Mouse (Mus musculus) MEL (cell line): ENCODE results near the gene Dgcr2. TPM values are rescaled to one million over a fixed set of nuclear protein-coding genes. Genes with fewer than 3 reads are reported as not detected.

Source experiments
- DNase-seq: peaks from one replicate; pipeline ENCODE4 v3.0.0; 2011; ENCODE audit warnings: low read depth, low spot score
- H3K27ac ChIP-seq: 2 replicates; pipeline ENCODE4 v1.5.1; 2012; ENCODE audit warnings: low read depth, mild to moderate bottlenecking, control low read depth, low read length, moderate library complexity; ENCODE audit not compliant: control insufficient read depth
- H3K27me3 ChIP-seq, 2 experiments: fragments of 150-350 bp in 1 of 2; sonication (generic) in 1 of 2; 2 replicates each; pipeline ENCODE4 v1.6.1; 2012; ENCODE audit warnings: low read length in 2 of 2, mild to moderate bottlenecking in 2 of 2, improper control_type of control experiment in 1 of 2, moderate library complexity in 1 of 2; ENCODE audit not compliant: insufficient read depth in 2 of 2, control insufficient read depth in 1 of 2
- H3K36me3 ChIP-seq, 2 experiments: 2 replicates each; pipeline ENCODE4 v1.6.1; 2012 to 2014; ENCODE audit warnings: low read length in 2 of 2, improper control_type of control experiment in 1 of 2, inconsistent platforms in 1 of 2, mild to moderate bottlenecking in 1 of 2; ENCODE audit not compliant: insufficient read depth in 2 of 2, control insufficient read depth in 1 of 2
- H3K4me1 ChIP-seq, 2 experiments: fragments of 150-350 bp in 1 of 2; sonication (generic) in 1 of 2; 2 replicates each; pipeline ENCODE4 v1.6.1; 2012; ENCODE audit warnings: low read length in 2 of 2, improper control_type of control experiment in 1 of 2, mild to moderate bottlenecking in 1 of 2; ENCODE audit not compliant: insufficient read depth in 2 of 2, control insufficient read depth in 1 of 2
- H3K4me3 ChIP-seq, 2 experiments: fragments of 150-350 bp in 1 of 2; sonication (generic) in 1 of 2; 2 replicates each; pipeline ENCODE4 v1.5.1; 2012; ENCODE audit warnings: low read depth in 2 of 2, low read length in 2 of 2, mild to moderate bottlenecking in 2 of 2, moderate library complexity in 2 of 2, control low read depth in 1 of 2, improper control_type of control experiment in 1 of 2; ENCODE audit not compliant: control insufficient read depth in 1 of 2, insufficient read depth in 1 of 2
- H3K79me2 ChIP-seq: 2 replicates; pipeline ENCODE4 v1.6.1; 2012; ENCODE audit warnings: mild to moderate bottlenecking, low read length, moderate library complexity; ENCODE audit not compliant: control insufficient read depth, poor library complexity, insufficient read depth
- H3K9ac ChIP-seq: 2 replicates; pipeline ENCODE4 v1.6.1; 2012; ENCODE audit warnings: low read depth, mild to moderate bottlenecking, control low read depth, low read length, moderate library complexity; ENCODE audit not compliant: control insufficient read depth, poor library complexity, severe bottlenecking
- H3K9me3 ChIP-seq: fragments of 150-350 bp; sonication (generic); replicated peaks from 2 replicates; pipeline ENCODE4 v1.6.1; 2012; ENCODE audit warnings: mild to moderate bottlenecking, low read length, improper control_type of control experiment, moderate library complexity; ENCODE audit not compliant: insufficient read depth
- BHLHE40 ChIP-seq: IDR thresholded peaks from 2 replicates; pipeline ENCODE4 v1.6.1; 2012; ENCODE audit warnings: low read depth, mild to moderate bottlenecking, inconsistent platforms, low read length, improper control_type of control experiment, borderline replicate concordance
- CHD1 ChIP-seq: IDR thresholded peaks from 2 replicates; pipeline ENCODE4 v1.6.1; 2012; ENCODE audit warnings: low read depth, mild to moderate bottlenecking, inconsistent platforms, low read length, improper control_type of control experiment
- CHD2 ChIP-seq: IDR thresholded peaks from 2 replicates; pipeline ENCODE4 v1.6.1; 2011; ENCODE audit warnings: low read length, improper control_type of control experiment
- E2F4 ChIP-seq: IDR thresholded peaks from 2 replicates; pipeline ENCODE4 v1.6.1; 2011; ENCODE audit warnings: low read depth, low read length, improper control_type of control experiment, borderline replicate concordance
- EP300 ChIP-seq, 2 experiments: IDR thresholded peaks; 2 replicates each; pipeline ENCODE4 v1.6.1; 2011; ENCODE audit warnings: improper control_type of control experiment in 2 of 2, low read length in 2 of 2, low read depth in 1 of 2, mild to moderate bottlenecking in 1 of 2
- GABPA ChIP-seq: IDR thresholded peaks from 2 replicates; pipeline ENCODE4 v1.6.1; 2012; ENCODE audit warnings: low read depth, mild to moderate bottlenecking, inconsistent platforms, low read length, improper control_type of control experiment, moderate library complexity
- GATA1 ChIP-seq: IDR thresholded peaks from 2 replicates; pipeline ENCODE4 v1.6.1; 2011; ENCODE audit warnings: low read depth, low read length, improper control_type of control experiment
- JUND ChIP-seq: IDR thresholded peaks from 2 replicates; pipeline ENCODE4 v1.6.1; 2011; ENCODE audit warnings: low read depth, mild to moderate bottlenecking, improper control_type of control experiment, low read length
- MAFK ChIP-seq: IDR thresholded peaks from 2 replicates; pipeline ENCODE4 v1.6.1; 2011; ENCODE audit warnings: low read depth, mild to moderate bottlenecking, low read length, improper control_type of control experiment, borderline replicate concordance
- MAX ChIP-seq: IDR thresholded peaks from 2 replicates; pipeline ENCODE4 v1.6.1; 2011; ENCODE audit warnings: low read length, improper control_type of control experiment
- MEF2A ChIP-seq: IDR thresholded peaks from 2 replicates; pipeline ENCODE4 v1.6.1; 2014; ENCODE audit warnings: low read depth, mild to moderate bottlenecking, inconsistent platforms, low read length, improper control_type of control experiment; ENCODE audit not compliant: poor library complexity, insufficient replicate concordance, severe bottlenecking; ENCODE audit errors: extremely low read depth
- MXI1 ChIP-seq: IDR thresholded peaks from 2 replicates; pipeline ENCODE4 v1.6.1; 2011; ENCODE audit warnings: mild to moderate bottlenecking, low read depth, low read length, improper control_type of control experiment
- MYB ChIP-seq: IDR thresholded peaks from 2 replicates; pipeline ENCODE4 v1.6.1; 2011; ENCODE audit warnings: mild to moderate bottlenecking, low read depth, low read length, improper control_type of control experiment
- NELFE ChIP-seq: IDR thresholded peaks from 2 replicates; pipeline ENCODE4 v1.6.1; 2011; ENCODE audit warnings: low read depth, low read length, improper control_type of control experiment
- POLR2A ChIP-seq, 2 experiments: IDR thresholded peaks; 2 replicates each; pipeline ENCODE4 v1.6.1; 2011 to 2012; ENCODE audit warnings: low read length in 2 of 2, mild to moderate bottlenecking in 2 of 2, control low read depth in 1 of 2, improper control_type of control experiment in 1 of 2, low read depth in 1 of 2, moderate library complexity in 1 of 2; ENCODE audit not compliant: control insufficient read depth in 1 of 2, insufficient read depth in 1 of 2, poor library complexity in 1 of 2
- RAD21 ChIP-seq: IDR thresholded peaks from 2 replicates; pipeline ENCODE4 v1.6.1; 2011; ENCODE audit warnings: mild to moderate bottlenecking, low read depth, low read length, improper control_type of control experiment
- RCOR1 ChIP-seq: IDR thresholded peaks from 2 replicates; pipeline ENCODE4 v1.6.1; 2012; ENCODE audit warnings: low read depth, mild to moderate bottlenecking, inconsistent platforms, low read length, improper control_type of control experiment
- SIN3A ChIP-seq: IDR thresholded peaks from 2 replicates; pipeline ENCODE4 v1.6.1; 2012; ENCODE audit warnings: low read length, improper control_type of control experiment, inconsistent platforms
- TBP ChIP-seq: IDR thresholded peaks from 2 replicates; pipeline ENCODE4 v1.8.0; 2011; ENCODE audit warnings: low read depth, low read length, improper control_type of control experiment
- UBTF ChIP-seq: IDR thresholded peaks from 2 replicates; pipeline ENCODE4 v1.6.1; 2012; ENCODE audit warnings: low read depth, mild to moderate bottlenecking, inconsistent platforms, low read length, improper control_type of control experiment, moderate library complexity, borderline replicate concordance; ENCODE audit not compliant: insufficient read depth
- USF1 ChIP-seq: IDR thresholded peaks from 2 replicates; pipeline ENCODE4 v1.6.1; 2014; ENCODE audit warnings: low read depth, mild to moderate bottlenecking, inconsistent platforms, low read length, improper control_type of control experiment, moderate library complexity
- USF2 ChIP-seq, 2 experiments: IDR thresholded peaks; 2 replicates each; pipeline ENCODE4 v1.6.1; 2011 to 2012; ENCODE audit warnings: improper control_type of control experiment in 2 of 2, low read length in 2 of 2, borderline replicate concordance in 1 of 2, inconsistent platforms in 1 of 2, low read depth in 1 of 2, mild to moderate bottlenecking in 1 of 2; ENCODE audit not compliant: insufficient read depth in 1 of 2
- ZMIZ1 ChIP-seq: IDR thresholded peaks from 2 replicates; pipeline ENCODE4 v1.6.1; 2012; ENCODE audit warnings: low read depth, mild to moderate bottlenecking, inconsistent platforms, low read length, improper control_type of control experiment, moderate library complexity
- polyA plus RNA-seq, 2 experiments: library from polyadenylated mRNA; stranded (reverse) in 1 of 2; unstranded in 1 of 2; fragments of >175 nt in 1 of 2; fragments of >200 nt in 1 of 2; gene quantifications; 2 replicates each; pipeline versions ENCODE4 v1.2.1 to v1.2.4; 2012; ENCODE audit warnings: low replicate concordance in 2 of 2, low read depth in 1 of 2; ENCODE audit not compliant: insufficient read length in 2 of 2, insufficient read depth in 1 of 2, missing spikeins in 1 of 2
- total RNA-seq: library from RNA; depleted of rRNA; stranded (reverse); fragments of 300-350 nt; gene quantifications from 2 replicates; pipeline ENCODE4 v1.2.3, GENCODE M21; 2012

Gene Dgcr2
- total and polyA plus RNA-seq, 3 experiments, result 37.1 to 53.7 TPM; not detected in 1

GRCm38 (mm10) chr16:17882196-17882595 is 16.2 kb downstream of the Dgcr2 start:
- Histone ChIP-seq H3K4me1 (peaks cover 0 to 4% of the 10 kb centered on the region in 2 experiments; a peak in 1 of 4 replicates), H3K36me3 (peaks cover 0 to 3% of the 10 kb centered on the region in 2 experiments; a peak in 3 of 4 replicates), H3K27me3 (no peaks in the 10 kb centered on the region), H3K9ac (no peak overlapping the region), H3K9me3 (no peaks in the 10 kb centered on the region), H3K4me3 (no peak overlapping the region), H3K27ac (no peak overlapping the region), H3K79me2 (peaks cover 43% of the 10 kb centered on the region)
- TF ChIP-seq MAFK (no peak), RCOR1 (no peak), GABPA (no peak), UBTF (no peak), MEF2A (no peak), GATA1 (no peak), USF2 (IDR thresholded peaks at IDR 0.05; ENCODE audit: borderline replicate concordance in 1 of 2, insufficient read depth in 1 of 2, low read depth in 1 of 2, low read length in 2 of 2) (no peak), BHLHE40 (no peak), E2F4 (no peak)
- no peak for DNase-seq

GRCm38 (mm10) chr16:17879571-17879970 is 18.8 kb downstream of the Dgcr2 start:
- no peak overlapping the region for H3K4me3 ChIP-seq
- no peak for TF ChIP-seq RCOR1
- TF ChIP-seq RAD21, result no peak
- TF ChIP-seq GATA1, result no peak
- TF ChIP-seq GABPA, result no peak
- no peak for TF ChIP-seq SIN3A
- H3K27ac ChIP-seq, result no peak overlapping the region
- H3K79me2 ChIP-seq, result peaks cover 27% of the 10 kb centered on the region
- H3K9ac ChIP-seq, result no peak overlapping the region
- H3K36me3 ChIP-seq, result no peaks in the 10 kb centered on the region; a peak in 2 of 4 replicates
- H3K9me3 ChIP-seq, result no peaks in the 10 kb centered on the region
- H3K4me1 ChIP-seq, result no peaks in the 10 kb centered on the region
- no peaks in the 10 kb centered on the region for H3K27me3 ChIP-seq
- DNase-seq, result no peak

- DNase-seq, result no peak
- Histone ChIP-seq H3K4me1 (peaks cover 0 to 11% of the 10 kb centered on the region in 2 experiments; a peak in 2 of 4 replicates), H3K27ac (no peak overlapping the region), H3K79me2 (peaks cover 9% of the 10 kb centered on the region), H3K4me3 (no peak overlapping the region), H3K36me3 (peaks cover 0 to 16% of the 10 kb centered on the region in 2 experiments; a peak in 3 of 4 replicates), H3K9me3 (no peaks in the 10 kb centered on the region), H3K27me3 (no peaks in the 10 kb centered on the region), H3K9ac (no peak overlapping the region)
- TF ChIP-seq TBP (no peak), MYB (no peak), NELFE (no peak), JUND (no peak), MAX (no peak), MEF2A (no peak), E2F4 (no peak), ZMIZ1 (no peak), GATA1 (no peak), POLR2A (IDR thresholded peaks at IDR 0.05; ENCODE audit: control insufficient read depth in 1 of 2, insufficient read depth in 1 of 2, low read depth in 1 of 2, low read length in 2 of 2, poor library complexity in 1 of 2) (no peak), MAFK (no peak), USF1 (no peak), MXI1 (no peak), USF2 (IDR thresholded peaks at IDR 0.05; ENCODE audit: borderline replicate concordance in 1 of 2, insufficient read depth in 1 of 2, low read depth in 1 of 2, low read length in 2 of 2) (no peak), CHD2 (no peak), CHD1 (no peak), EP300 (IDR thresholded peaks at IDR 0.05; ENCODE audit: low read depth in 1 of 2, low read length in 2 of 2) (no peak)
Measured at GRCm38 (mm10) chr16:17876096-17876495, 22.3 kb downstream of the Dgcr2 start.
